Mouse (Mus musculus): ENCODE measurements around the gene Fam167b.

DNA sequence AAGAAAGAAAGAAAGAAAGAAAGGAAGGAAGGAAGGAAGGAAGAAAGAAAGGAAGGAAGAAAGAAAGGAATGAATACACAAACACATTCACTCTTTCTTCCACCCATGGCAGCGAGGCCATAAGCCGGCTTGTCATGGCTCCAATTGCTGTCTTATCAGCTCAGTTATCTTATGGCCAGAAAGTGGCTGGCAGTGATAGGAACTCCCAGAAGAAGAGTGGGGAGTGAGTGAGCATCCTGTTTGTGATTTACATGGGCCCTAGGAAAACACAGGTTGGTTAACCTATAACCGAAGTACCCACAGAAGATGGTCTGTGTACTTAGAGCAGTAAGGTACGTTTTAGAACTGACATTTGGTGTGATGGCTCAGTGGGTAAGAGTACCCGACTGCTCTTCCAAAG is 17.2 kb downstream of the Fam167b start:
- no peak for TF ChIP-seq POLR2A (IDR thresholded peaks at IDR 0.05; ENCODE audit: control insufficient read depth, low read depth, low read length)
- TF ChIP-seq CTCF (IDR thresholded peaks at IDR 0.05; ENCODE audit: control insufficient read depth, insufficient read depth, insufficient replicate concordance, low read depth, low read length), result no peak

Data from testis, adult 2 months (tissue).